Mouse (Mus musculus): ENCODE measurements around the gene Lmna. TPM values are rescaled to one million over a fixed set of nuclear protein-coding genes. Genes with fewer than 3 reads are reported as not detected.
A peak's percentile ranks its signal among the peaks of the same experiment; 100 is the strongest.

Gene Lmna
- polyA plus RNA-seq, 1 experiment: 353 TPM

DNA sequence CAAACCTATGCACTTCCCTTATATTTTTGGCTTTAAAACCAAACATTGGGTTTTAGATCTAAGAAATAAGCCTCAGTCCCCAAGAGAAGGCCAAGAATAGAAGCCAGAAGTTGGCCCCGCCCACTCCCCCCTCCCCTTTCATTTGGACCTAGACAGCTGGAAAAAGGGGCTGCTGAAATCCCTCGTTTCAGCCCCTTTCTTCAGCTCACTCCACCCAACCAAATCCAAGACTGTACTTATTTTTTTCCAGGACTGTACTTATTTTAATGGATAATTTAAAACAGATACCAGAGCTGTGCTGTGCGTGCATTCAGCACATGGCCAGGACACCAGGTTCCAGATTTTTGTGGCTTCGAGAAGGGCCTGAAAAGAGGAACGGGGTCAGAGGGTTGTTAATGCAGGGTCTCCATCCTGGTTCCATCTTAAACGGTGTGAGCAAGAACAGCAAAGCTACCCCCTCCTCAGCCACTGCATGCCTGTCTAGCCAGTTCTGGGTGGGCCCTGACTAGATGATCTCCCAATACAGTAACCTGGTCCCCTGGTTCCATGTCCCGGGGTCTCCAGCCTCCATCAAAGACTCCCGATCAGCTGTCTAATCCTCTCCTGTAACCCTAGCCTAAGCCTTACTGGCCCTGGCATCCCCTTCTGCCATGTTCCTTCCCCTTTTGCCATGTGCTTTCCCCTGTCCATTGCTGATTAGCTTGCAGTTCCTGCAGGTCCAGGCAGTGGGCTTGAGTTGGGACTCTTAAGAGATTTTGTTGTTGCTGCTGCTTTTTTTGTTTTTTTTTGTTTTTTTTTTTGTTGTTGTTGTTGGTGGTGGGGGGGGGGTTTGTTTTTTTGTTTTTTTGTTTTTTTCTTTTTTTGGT, 5.6 kb downstream of the Lmna start:
- TF ChIP-seq CTCF (IDR thresholded peaks at IDR 0.05; ENCODE audit: extremely low read depth, insufficient read length, insufficient replicate concordance, low read depth, low read length) (no peak), POLR2A (IDR thresholded peaks at IDR 0.05; ENCODE audit: low read depth, low read length) (no peak)
- Histone ChIP-seq H3K4me1 (ENCODE audit: control insufficient read depth, insufficient read depth, insufficient read length, low read length) (peaks cover 18% of the 10 kb centered on the region), H3K4me3 (ENCODE audit: low read depth, low read length) (no peak overlapping the region), H3K27me3 (ENCODE audit: control insufficient read depth, insufficient read depth, low read length) (no peaks in the 10 kb centered on the region), H3K36me3 (ENCODE audit: control insufficient read depth, insufficient read depth, low read length) (peaks cover 2% of the 10 kb centered on the region; the same call in 1 of the 2 replicates), H3K27ac (ENCODE audit: insufficient read depth, low read depth, low read length) (no peak overlapping the region)
- WGBS: 73% methylated on average over 8 of the region's 8 CpGs

DNA sequence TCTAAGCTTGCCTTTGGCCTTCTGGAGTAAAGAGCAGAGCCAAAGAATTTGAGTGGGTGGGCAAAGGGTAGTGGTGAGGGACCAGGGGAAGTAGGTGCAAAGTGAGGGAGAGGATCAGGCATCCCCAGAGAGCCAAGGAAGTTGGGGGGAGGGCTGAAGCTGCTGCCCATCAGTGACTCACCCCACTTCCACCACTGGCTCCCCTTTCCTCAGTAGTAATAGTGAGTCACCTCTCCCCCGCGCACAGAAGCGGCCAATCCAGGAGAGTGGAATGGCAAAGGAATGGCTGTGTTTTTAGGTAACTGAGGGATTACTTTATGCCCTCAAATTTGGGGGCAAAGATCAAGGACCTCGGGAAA, 6.3 kb downstream of the Lmna start:
- WGBS: 18% methylated on average over 4 of the region's 4 CpGs
- H3K4me3 ChIP-seq (ENCODE audit: low read depth, low read length): peak overlapping the region; percentile 71; the same call in 1 of the 2 replicates
- peaks cover 18% of the 10 kb centered on the region for H3K4me1 ChIP-seq (ENCODE audit: control insufficient read depth, insufficient read depth, insufficient read length, low read length)
- TF ChIP-seq CTCF (IDR thresholded peaks at IDR 0.05; ENCODE audit: extremely low read depth, insufficient read length, insufficient replicate concordance, low read depth, low read length): no peak
- TF ChIP-seq POLR2A (IDR thresholded peaks at IDR 0.05; ENCODE audit: low read depth, low read length): no peak
- H3K36me3 ChIP-seq (ENCODE audit: control insufficient read depth, insufficient read depth, low read length): peaks cover 6% of the 10 kb centered on the region; the same call in 1 of the 2 replicates
- no peaks in the 10 kb centered on the region for H3K27me3 ChIP-seq (ENCODE audit: control insufficient read depth, insufficient read depth, low read length)
- H3K27ac ChIP-seq (ENCODE audit: insufficient read depth, low read depth, low read length): peak overlapping the region; percentile 21; the same call in 1 of the 2 replicates

DNA sequence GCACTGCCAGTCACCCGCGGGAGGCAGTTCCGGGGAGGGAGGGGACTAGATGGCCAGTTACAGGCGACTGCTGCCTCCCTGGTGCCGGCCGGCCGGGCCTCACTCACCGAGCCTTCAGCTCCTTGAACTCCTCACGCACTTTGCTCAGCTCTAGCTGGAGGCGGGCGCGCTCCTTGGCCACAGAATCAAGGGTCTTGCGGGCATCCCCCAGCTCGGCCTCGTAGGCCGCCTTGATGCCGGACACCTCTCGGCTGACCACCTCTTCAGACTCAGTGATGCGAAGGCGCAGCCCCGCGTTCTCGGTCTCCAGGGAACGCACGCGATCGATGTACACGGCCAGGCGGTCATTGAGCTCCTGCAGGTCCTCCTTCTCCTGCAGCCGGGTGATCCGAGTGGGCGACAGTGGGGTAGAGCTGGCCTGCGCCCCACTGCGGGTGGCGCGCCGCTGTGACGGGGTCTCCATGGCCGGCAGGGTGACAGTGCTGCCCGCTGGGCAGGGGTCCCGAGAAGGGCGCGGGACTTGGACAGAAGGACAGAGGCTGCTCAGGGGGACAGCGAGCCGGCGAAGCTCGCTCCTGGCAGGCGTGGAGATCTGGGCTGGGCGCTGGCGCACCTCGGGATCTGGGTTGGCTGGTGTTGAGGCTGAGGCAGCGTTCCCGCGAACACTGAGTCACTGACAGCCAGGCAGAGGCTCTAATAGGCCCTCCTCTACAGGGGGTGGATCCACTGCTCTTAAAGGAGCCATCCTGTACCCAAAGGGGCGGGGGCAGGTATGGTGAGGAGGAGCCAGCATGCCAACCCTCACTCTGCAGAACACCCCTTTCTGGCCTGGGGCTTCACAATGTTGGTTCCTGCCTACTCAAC, 6.9 kb downstream of the Lmna start:
- under 1% methylated on average over 55 of the region's 55 CpGs for WGBS
- Histone ChIP-seq H3K27me3 (ENCODE audit: control insufficient read depth, insufficient read depth, low read length) (no peaks in the 10 kb centered on the region), H3K36me3 (ENCODE audit: control insufficient read depth, insufficient read depth, low read length) (peaks cover 6% of the 10 kb centered on the region; the same call in 1 of the 2 replicates), H3K27ac (ENCODE audit: insufficient read depth, low read depth, low read length) (peak overlapping the region; percentile 79), H3K4me3 (ENCODE audit: low read depth, low read length) (peak overlapping the region; percentile 71), H3K4me1 (ENCODE audit: control insufficient read depth, insufficient read depth, insufficient read length, low read length) (peaks cover 23% of the 10 kb centered on the region)
- TF ChIP-seq POLR2A (IDR thresholded peaks at IDR 0.05; ENCODE audit: low read depth, low read length): peak; percentile 97
- TF ChIP-seq CTCF (IDR thresholded peaks at IDR 0.05; ENCODE audit: extremely low read depth, insufficient read length, insufficient replicate concordance, low read depth, low read length): no peak

DNA sequence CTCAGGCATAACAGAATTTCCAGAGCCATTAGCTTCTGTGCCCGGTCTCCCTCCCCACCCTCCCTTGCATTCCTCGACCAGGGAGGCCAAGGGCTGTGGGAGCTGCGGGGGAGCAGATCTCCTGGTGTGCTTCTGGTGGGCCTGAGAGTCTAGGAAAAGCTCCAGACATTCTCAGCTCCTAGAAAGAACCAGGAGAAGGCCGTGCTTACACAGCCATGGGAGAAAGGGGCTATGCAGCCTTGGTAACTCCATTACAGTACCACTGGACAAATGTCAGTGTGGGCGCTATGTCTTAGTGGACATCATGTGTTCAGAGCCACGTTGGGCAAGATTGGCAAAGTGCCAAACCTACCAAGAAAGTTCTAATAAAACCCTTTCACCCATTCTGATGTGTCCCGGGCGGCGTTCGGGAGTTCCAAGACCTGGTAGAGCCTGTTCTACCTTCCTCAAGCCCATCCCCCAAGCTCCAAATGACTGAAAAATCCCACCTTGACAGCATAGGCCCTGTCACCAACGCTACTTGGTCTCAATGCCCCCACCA, 7.7 kb downstream of the Lmna start:
- Histone ChIP-seq H3K4me3 (ENCODE audit: low read depth, low read length) (peak overlapping the region; percentile 71), H3K36me3 (ENCODE audit: control insufficient read depth, insufficient read depth, low read length) (peaks cover 6% of the 10 kb centered on the region; the same call in 1 of the 2 replicates), H3K27me3 (ENCODE audit: control insufficient read depth, insufficient read depth, low read length) (no peaks in the 10 kb centered on the region), H3K4me1 (ENCODE audit: control insufficient read depth, insufficient read depth, insufficient read length, low read length) (peaks cover 30% of the 10 kb centered on the region), H3K27ac (ENCODE audit: insufficient read depth, low read depth, low read length) (peak overlapping the region; percentile 79)
- TF ChIP-seq POLR2A (IDR thresholded peaks at IDR 0.05; ENCODE audit: low read depth, low read length): no peak
- TF ChIP-seq CTCF (IDR thresholded peaks at IDR 0.05; ENCODE audit: extremely low read depth, insufficient read length, insufficient replicate concordance, low read depth, low read length): no peak
- WGBS: 19% methylated on average over 11 of the region's 11 CpGs

DNA sequence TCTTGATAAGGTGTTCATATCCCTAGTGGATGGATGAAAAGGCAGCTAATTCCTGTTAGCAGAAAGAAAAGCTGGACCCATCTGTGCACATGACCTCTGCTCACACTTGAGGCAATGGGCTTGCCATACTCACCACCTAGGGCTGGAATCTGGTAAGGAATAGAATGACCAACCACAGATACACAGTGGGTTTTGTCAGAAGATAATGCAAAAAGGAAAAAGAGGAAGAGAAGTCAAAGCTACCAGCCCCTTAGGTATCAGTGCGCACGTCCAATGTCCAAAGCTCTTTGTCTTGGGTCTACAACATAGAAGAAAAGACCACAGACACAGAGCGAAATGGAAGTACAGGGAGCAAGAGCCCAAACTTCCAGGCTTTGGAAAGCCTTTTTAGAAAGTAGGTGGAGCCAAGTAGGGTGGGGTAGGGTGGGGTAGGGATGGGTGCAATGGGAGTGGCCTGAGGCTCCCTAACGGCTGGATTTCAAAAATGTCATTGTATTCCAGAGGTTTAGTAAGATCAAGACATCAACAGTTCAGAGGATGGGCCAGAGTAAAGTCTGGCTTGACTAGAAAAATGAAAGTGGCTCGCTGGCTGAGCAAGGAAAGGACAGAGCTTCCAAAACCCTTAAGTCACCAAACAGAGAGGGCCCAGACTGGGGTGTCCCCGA, 8.3 kb downstream of the Lmna start:
- WGBS: 38% methylated on average over 6 of the region's 6 CpGs
- TF ChIP-seq CTCF (IDR thresholded peaks at IDR 0.05; ENCODE audit: extremely low read depth, insufficient read length, insufficient replicate concordance, low read depth, low read length): no peak
- TF ChIP-seq POLR2A (IDR thresholded peaks at IDR 0.05; ENCODE audit: low read depth, low read length): no peak
- peak overlapping the region; percentile 79; the same call in 1 of the 2 replicates for H3K27ac ChIP-seq (ENCODE audit: insufficient read depth, low read depth, low read length)
- peak overlapping the region; percentile 71 for H3K4me3 ChIP-seq (ENCODE audit: low read depth, low read length)
- H3K4me1 ChIP-seq (ENCODE audit: control insufficient read depth, insufficient read depth, insufficient read length, low read length): peaks cover 33% of the 10 kb centered on the region
- H3K27me3 ChIP-seq (ENCODE audit: control insufficient read depth, insufficient read depth, low read length): no peaks in the 10 kb centered on the region
- H3K36me3 ChIP-seq (ENCODE audit: control insufficient read depth, insufficient read depth, low read length): peaks cover 6% of the 10 kb centered on the region; the same call in 1 of the 2 replicates

DNA sequence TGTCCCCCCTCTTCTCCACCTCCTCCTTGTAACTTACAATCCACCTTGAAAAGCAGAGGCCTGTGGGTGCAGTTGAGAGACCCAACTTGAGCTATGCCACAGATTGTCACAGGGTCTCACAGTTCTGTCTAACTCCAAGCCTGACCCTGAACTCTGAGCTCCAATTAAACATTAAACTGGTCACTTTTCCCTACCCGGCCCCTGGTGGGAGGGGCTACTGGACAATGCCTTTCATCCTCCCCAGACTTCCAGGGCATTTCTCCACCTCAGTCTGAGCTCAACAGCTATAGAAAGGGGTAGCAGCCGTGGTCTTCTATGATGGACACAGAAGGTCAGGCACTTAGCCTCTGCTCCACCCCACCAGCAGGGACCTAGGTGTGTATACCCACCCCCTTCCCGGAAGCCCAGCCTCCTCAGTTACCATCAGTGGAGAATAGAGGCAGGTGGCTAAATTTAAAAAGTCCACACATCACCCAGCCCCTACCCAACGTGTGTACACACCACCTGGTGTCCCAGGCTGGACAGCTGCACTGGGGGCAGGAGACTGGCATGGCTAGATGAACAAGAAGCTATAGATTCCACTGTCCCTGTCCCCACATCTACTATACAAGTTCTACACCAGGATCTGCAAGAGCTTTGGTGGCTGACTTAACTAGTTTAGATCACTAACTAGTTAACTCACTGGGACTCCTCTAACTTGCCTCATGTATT, 8.9 kb downstream of the Lmna start:
- 39% methylated on average over 4 of the region's 4 CpGs for WGBS
- Histone ChIP-seq H3K27me3 (ENCODE audit: control insufficient read depth, insufficient read depth, low read length) (no peaks in the 10 kb centered on the region), H3K4me1 (ENCODE audit: control insufficient read depth, insufficient read depth, insufficient read length, low read length) (peaks cover 36% of the 10 kb centered on the region), H3K4me3 (ENCODE audit: low read depth, low read length) (peak overlapping the region; percentile 34), H3K27ac (ENCODE audit: insufficient read depth, low read depth, low read length) (no peak overlapping the region), H3K36me3 (ENCODE audit: control insufficient read depth, insufficient read depth, low read length) (peaks cover 6% of the 10 kb centered on the region; the same call in 1 of the 2 replicates)
- no peak for TF ChIP-seq CTCF (IDR thresholded peaks at IDR 0.05; ENCODE audit: extremely low read depth, insufficient read length, insufficient replicate concordance, low read depth, low read length)

Measured in small intestine, adult 2 months (tissue).